Mouse (Mus musculus): ENCODE measurements around the gene Ptf1a. TPM values are rescaled to one million over a fixed set of nuclear protein-coding genes. Genes with fewer than 3 reads are reported as not detected.

Gene Ptf1a
- polyA plus RNA-seq, 1 experiment from 2014 or later = 0.11 TPM

DNA sequence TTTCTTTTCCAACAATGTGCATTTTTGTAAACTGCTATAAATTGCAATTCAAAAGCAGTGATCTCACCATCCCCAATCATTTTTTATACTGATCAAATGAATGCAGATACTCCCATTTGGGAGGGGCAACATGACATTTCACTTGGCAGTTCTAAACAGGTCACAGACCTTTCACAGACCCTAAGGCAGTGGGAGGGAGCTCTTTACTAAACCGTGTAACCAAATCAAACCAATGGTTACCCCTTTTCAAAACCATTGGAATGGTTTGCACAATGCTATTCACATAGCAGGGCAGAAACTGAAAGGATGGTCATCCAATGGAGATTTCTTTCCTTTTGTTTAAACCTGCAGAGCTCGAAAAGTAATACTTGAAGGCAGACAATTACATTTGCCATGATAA lies 13.3 kb downstream of the Ptf1a start:
- H3K27ac ChIP-seq (replicated peaks) = no peak overlapping the region
- no peak overlapping the region for H3K4me2 ChIP-seq (replicated peaks)
- peaks cover 22% of the 10 kb centered on the region for H3K27me3 ChIP-seq
- no peak for ATAC-seq (replicated peaks)
- H3K9me3 ChIP-seq = no peaks in the 10 kb centered on the region
- no peak overlapping the region for H3K9ac ChIP-seq (replicated peaks)
- 17% methylated on average over 2 of the region's 2 CpGs for WGBS
- no peaks in the 10 kb centered on the region for H3K36me3 ChIP-seq
- peaks cover 22% of the 10 kb centered on the region for H3K4me1 ChIP-seq
- no peak overlapping the region for H3K4me3 ChIP-seq

GRCm38 (mm10) chr2:19461940-19462339 lies 16.5 kb downstream of the Ptf1a start:
- Histone ChIP-seq H3K36me3 (no peaks in the 10 kb centered on the region), H3K4me2 (replicated peaks) (no peak overlapping the region), H3K9me3 (no peaks in the 10 kb centered on the region), H3K4me3 (no peak overlapping the region), H3K4me1 (0 out of 2 replicates have a peak, but pooled peaks cover 2% of the 10 kb centered on the region), H3K9ac (replicated peaks) (no peak overlapping the region), H3K27me3 (peaks cover 8% of the 10 kb centered on the region), H3K27ac (replicated peaks) (no peak overlapping the region)
- 46% methylated on average over 2 of the region's 2 CpGs for WGBS
- ATAC-seq (replicated peaks) = no peak

DNA sequence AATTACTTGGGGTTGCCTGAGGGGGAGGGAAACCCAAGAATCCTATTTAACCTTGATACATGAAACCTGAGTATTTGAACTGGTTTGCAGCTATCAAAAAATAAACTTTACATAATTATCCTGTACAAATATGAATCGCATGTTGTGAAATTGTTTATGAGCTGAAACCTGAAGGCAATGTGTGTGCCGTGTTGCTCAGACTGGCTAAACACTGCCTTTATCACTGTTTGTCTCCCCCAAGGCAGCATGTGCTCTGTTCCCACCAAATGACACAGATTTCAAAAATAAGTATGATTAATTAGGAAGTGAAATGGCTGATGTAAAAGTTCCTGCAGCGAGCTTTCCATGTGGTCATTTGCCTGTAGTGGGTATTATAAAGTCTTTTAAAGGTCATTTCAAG lies 44.8 kb downstream of the Ptf1a start:
- Histone ChIP-seq H3K36me3 (no peaks in the 10 kb centered on the region), H3K4me2 (replicated peaks) (no peak overlapping the region), H3K27me3 (no peaks in the 10 kb centered on the region), H3K27ac (replicated peaks) (no peak overlapping the region), H3K4me1 (no peaks in the 10 kb centered on the region), H3K9me3 (no peaks in the 10 kb centered on the region), H3K9ac (replicated peaks) (no peak overlapping the region), H3K4me3 (no peak overlapping the region)
- no peak for ATAC-seq (replicated peaks)
- 82% methylated on average over 3 of the region's 3 CpGs for WGBS

Other genes with a start within 250 kb of the Ptf1a start
- gene Armc3, start 246.4 kb upstream of the Ptf1a start, polyA plus RNA-seq (2015; fragmentation: Nextera tagmentation; extraction: Ambion mirVana) = 0.95 and 1.4 TPM in 2 replicates
- gene Msrb2, start 74.2 kb upstream of the Ptf1a start, polyA plus RNA-seq (2015; fragmentation: Nextera tagmentation; extraction: Ambion mirVana) = 7.4 and 7.9 TPM in 2 replicates
- not detected in 2 replicates for gene 4921504E06Rik, start 108.3 kb downstream of the Ptf1a start, polyA plus RNA-seq (2015; fragmentation: Nextera tagmentation; extraction: Ambion mirVana)
- 1.8 and 1.9 TPM in 2 replicates for gene Otud1, start 212.1 kb downstream of the Ptf1a start, polyA plus RNA-seq (2015; fragmentation: Nextera tagmentation; extraction: Ambion mirVana)

All from forebrain, embryonic 15.5 days (tissue).